Mouse (Mus musculus) ES-E14 (cell line): Measurements from ENCODE around the gene Tm9sf1.

Experiments used
- CHD2 ChIP-seq: IDR thresholded peaks from 2 replicates; pipeline ENCODE4 v1.6.1; 2014; ENCODE audit warnings: mild to moderate bottlenecking, low read depth, low read length, inconsistent platforms
- HCFC1 ChIP-seq: IDR thresholded peaks from 2 replicates; pipeline ENCODE4 v1.6.1; 2012; ENCODE audit warnings: low read length, inconsistent platforms, borderline replicate concordance; ENCODE audit not compliant: insufficient read depth
- MAFK ChIP-seq: IDR thresholded peaks from 2 replicates; pipeline ENCODE4 v1.6.1; 2014; ENCODE audit warnings: mild to moderate bottlenecking, low read depth, low read length, inconsistent platforms; ENCODE audit not compliant: insufficient read depth
- ZC3H11A ChIP-seq: IDR thresholded peaks from 2 replicates; pipeline ENCODE4 v1.6.1; 2012; ENCODE audit warnings: low read depth, mild to moderate bottlenecking, inconsistent platforms, low read length, borderline replicate concordance
- ZNF384 ChIP-seq: IDR thresholded peaks from 2 replicates; pipeline ENCODE4 v1.6.1; 2012; ENCODE audit warnings: low read depth, low read length, inconsistent platforms

- TF ChIP-seq HCFC1 (no peak), ZNF384 (no peak), ZC3H11A (no peak), CHD2 (no peak), MAFK (no peak)
Measured at GRCm38 (mm10) chr14:55640816-55641215, 2.8 kb downstream of the Tm9sf1 start.
